In genomic region chr19:57163315-57163714, GRCm38 (mm10) we compare ENCODE assay signal across 16 mouse cellular contexts.
DNase-seq lines count a peak whose midpoint lies in the region; ATAC-seq and TF ChIP-seq lines count a peak whose summit lies in the region.
"Had no signal": no experiment of that assay in that cellular context is flagged by ENCODE, and none has a peak within 500 bp of the region (broad histone marks: within the 10 kb centered on the region; RNA-seq: fewer than 3 reads in every experiment).

No protein-coding gene starts in this region.

- H3K4me3 ChIP-seq in gastrocnemius, adult 2 months: no peak overlapping the region
- no peak overlapping the region for H3K4me3 ChIP-seq in CH12.LX (replicated peaks in 1 of 3; ENCODE audit: low read depth in 2 of 3, low read length in 2 of 3, poor library complexity in 1 of 3)
- H3K4me3 ChIP-seq in brown adipose tissue, adult 24 weeks (ENCODE audit: insufficient read depth, low read depth, low read length): no peak overlapping the region
- no peak overlapping the region for H3K4me3 ChIP-seq in heart, embryonic 15.5 days
- H3K4me3 ChIP-seq in hindbrain, embryonic 12.5 days: no peak overlapping the region
- no peak overlapping the region for H3K4me3 ChIP-seq in embryonic facial prominence, embryonic 10.5 days
- H3K4me3 ChIP-seq: forebrain, embryonic 15.5 days; liver, embryonic 13.5 days; megakaryocyte, embryonic 14.5 days had no signal

- no peaks in the 10 kb centered on the region for H3K36me3 ChIP-seq in CH12.LX (replicated peaks in 1 of 2; ENCODE audit: control insufficient read depth in 1 of 2, insufficient read depth in 1 of 2, low read length in 1 of 2)
- no peaks in the 10 kb centered on the region for H3K36me3 ChIP-seq in heart, embryonic 15.5 days
- no peaks in the 10 kb centered on the region for H3K36me3 ChIP-seq in hindbrain, embryonic 12.5 days
- no peaks in the 10 kb centered on the region for H3K36me3 ChIP-seq in embryonic facial prominence, embryonic 10.5 days (replicated peaks)
- H3K36me3 ChIP-seq: forebrain, embryonic 15.5 days; liver, embryonic 13.5 days had no signal

- no peak for TF ChIP-seq EP300 in CH12.LX (IDR thresholded peaks at IDR 0.05; ENCODE audit: low read length)

- in situ Hi-C loops in CH12.LX (cut with MboI; ENCODE audit: low pct_ligation_motif_present, low pct_unique_long_range_greater_than_20kb, low sequenced_read_pairs): loop anchor here (5.0 kb wide), 1 partner anchor 159 kb away; no protein-coding TSS in a partner anchor

- peak overlapping the region; percentile 59 for H3K27ac ChIP-seq in gastrocnemius, adult 2 months
- H3K27ac ChIP-seq in CH12.LX (ENCODE audit: insufficient read depth, low read depth): no peak overlapping the region
- H3K27ac ChIP-seq in brown adipose tissue, adult 24 weeks (replicated peaks; ENCODE audit: low read depth, low read length): 0 out of 2 replicates have a peak overlapping the region, but pooled peaks have one; percentile 23
- peak overlapping the region; percentile 92 for H3K27ac ChIP-seq in heart, embryonic 15.5 days
- no peak overlapping the region for H3K27ac ChIP-seq in hindbrain, embryonic 12.5 days
- no peak overlapping the region for H3K27ac ChIP-seq in embryonic facial prominence, embryonic 10.5 days (replicated peaks)
- H3K27ac ChIP-seq: liver, embryonic 13.5 days had no signal

- no peaks in the 10 kb centered on the region for H3K79me2 ChIP-seq in CH12.LX (replicated peaks; ENCODE audit: control insufficient read depth, extremely low read depth, insufficient read depth, poor library complexity, severe bottlenecking)

- dilution Hi-C loops in CH12.LX (cut with MboI; ENCODE audit: extremely low pct_ligation_motif_present, extremely low pct_unique_long_range_greater_than_20kb, low sequenced_read_pairs): no loop called here

- H3K4me2 ChIP-seq in CH12.LX (ENCODE audit: insufficient read depth, low read depth, poor library complexity, severe bottlenecking): peak overlapping the region; percentile 1; the same call in 1 of the 2 replicates
- H3K4me2 ChIP-seq in heart, embryonic 15.5 days: peak overlapping the region; percentile 31
- H3K4me2 ChIP-seq in hindbrain, embryonic 12.5 days (replicated peaks): no peak overlapping the region
- H3K4me2 ChIP-seq: forebrain, embryonic 15.5 days; liver, embryonic 13.5 days had no signal

- 39% methylated on average over 13 of the region's 13 CpGs for WGBS in heart, embryonic 15.5 days
- 87% methylated on average over 13 of the region's 13 CpGs for WGBS in hindbrain, embryonic 12.5 days
- WGBS in embryonic facial prominence, embryonic 10.5 days: 87% methylated on average over 13 of the region's 13 CpGs

- ATAC-seq in heart, embryonic 15.5 days (replicated peaks; ENCODE audit: insufficient number of reproducible peaks, insufficient read depth, low FRiP score, low read depth): peak; percentile 47; the same call in 1 of the 2 replicates
- ATAC-seq in hindbrain, embryonic 12.5 days (ENCODE audit: low FRiP score): no peak
- ATAC-seq: CD4-positive, CD25-positive, alpha-beta regulatory T cell, adult 4 months; forebrain, embryonic 15.5 days; lung, postnatal 0 days had no signal

- H3K27me3 ChIP-seq in CH12.LX (replicated peaks): no peaks in the 10 kb centered on the region
- no peaks in the 10 kb centered on the region for H3K27me3 ChIP-seq in heart, embryonic 15.5 days
- no peaks in the 10 kb centered on the region for H3K27me3 ChIP-seq in hindbrain, embryonic 12.5 days
- H3K27me3 ChIP-seq in embryonic facial prominence, embryonic 10.5 days (replicated peaks; ENCODE audit: low read depth, poor library complexity, severe bottlenecking): no peaks in the 10 kb centered on the region
- H3K27me3 ChIP-seq: forebrain, embryonic 15.5 days; liver, embryonic 13.5 days had no signal

- no peak for TF ChIP-seq CTCF in gastrocnemius, adult 2 months (IDR thresholded peaks at IDR 0.05)
- TF ChIP-seq CTCF in CH12.LX (conservative IDR thresholded peaks at IDR 0.05 in 1 of 2, IDR thresholded peaks at IDR 0.05 in 1 of 2; ENCODE audit: low read depth in 2 of 2, low read length in 2 of 2): no peak

- no peak for DNase-seq in gastrocnemius, adult 2 months
- no peak for DNase-seq in gastrocnemius, postnatal 10 days
- DNase-seq in CH12.LX (ENCODE audit: extremely low read depth): peak; percentile 13
- no peak for DNase-seq in embryonic facial prominence, embryonic 10.5 days (ENCODE audit: low spot score)
- DNase-seq: gastrocnemius, postnatal 25 days; kidney, adult 9 months; liver, embryonic 13.5 days; retina, postnatal 1 day; thymus, adult 18-20 months had no signal

- TF ChIP-seq POLR2A in CH12.LX (IDR thresholded peaks at IDR 0.05; ENCODE audit: low read depth, low read length): no peak

- no peak for TF ChIP-seq RAD21 in CH12.LX (IDR thresholded peaks at IDR 0.05; ENCODE audit: low read depth, low read length)

- no peak overlapping the region for H3K9ac ChIP-seq in CH12.LX (ENCODE audit: insufficient read depth, low read depth)
- 0 out of 2 replicates have a peak overlapping the region, but pooled peaks have one; percentile 11 for H3K9ac ChIP-seq in heart, embryonic 15.5 days
- H3K9ac ChIP-seq in hindbrain, embryonic 12.5 days: no peak overlapping the region
- H3K9ac ChIP-seq: forebrain, embryonic 15.5 days; liver, embryonic 13.5 days had no signal

- no peaks in the 10 kb centered on the region for H3K9me3 ChIP-seq in CH12.LX (replicated peaks; ENCODE audit: low read length)
- no peaks in the 10 kb centered on the region for H3K9me3 ChIP-seq in heart, embryonic 15.5 days (replicated peaks)
- H3K9me3 ChIP-seq in hindbrain, embryonic 12.5 days (replicated peaks): no peaks in the 10 kb centered on the region
- no peaks in the 10 kb centered on the region for H3K9me3 ChIP-seq in embryonic facial prominence, embryonic 10.5 days
- H3K9me3 ChIP-seq: forebrain, embryonic 15.5 days; liver, embryonic 13.5 days; megakaryocyte, embryonic 14.5 days had no signal

- H3K4me1 ChIP-seq in CH12.LX (ENCODE audit: control insufficient read depth in 1 of 2, insufficient read depth in 2 of 2): peaks cover 8 to 10% of the 10 kb centered on the region in 2 experiments
- H3K4me1 ChIP-seq in brown adipose tissue, adult 24 weeks (ENCODE audit: control insufficient read depth, insufficient read depth, insufficient read length, low read length): peaks cover 10% of the 10 kb centered on the region; the same call in 1 of the 2 replicates
- H3K4me1 ChIP-seq in heart, embryonic 15.5 days (replicated peaks): peaks cover 52% of the 10 kb centered on the region
- H3K4me1 ChIP-seq in hindbrain, embryonic 12.5 days: 0 out of 2 replicates have a peak, but pooled peaks cover 2% of the 10 kb centered on the region
- H3K4me1 ChIP-seq in embryonic facial prominence, embryonic 10.5 days: peaks cover 7% of the 10 kb centered on the region; the same call in 1 of the 2 replicates
- H3K4me1 ChIP-seq: liver, embryonic 13.5 days; megakaryocyte, embryonic 14.5 days had no signal

- intact Hi-C loops in gastrocnemius, adult 2 months (cut with DNase I): loop anchor here (5.0 kb wide), 1 partner anchor 479 kb away; no protein-coding TSS in a partner anchor

TF ChIP-seq in CH12.LX, 34 proteins besides CTCF, POLR2A, EP300 and RAD21:
- TF ChIP-seq MEF2A (IDR thresholded peaks at IDR 0.05; ENCODE audit: borderline replicate concordance, low read depth, low read length) (peak; percentile 67; the same call in 1 of the 2 replicates), CHD2 (IDR thresholded peaks at IDR 0.05; ENCODE audit: low read length) (no peak)

Comparison
In these comparisons a context has a peak if more than half of its experiments do, and no peak if none do; other contexts are left out.
1. H3K27ac ChIP-seq: peak in gastrocnemius, adult 2 months (single experiment), brown adipose tissue, adult 24 weeks (single experiment) and heart, embryonic 15.5 days (single experiment); none in CH12.LX (single experiment), hindbrain, embryonic 12.5 days (single experiment) and embryonic facial prominence, embryonic 10.5 days (single experiment).